Mouse (Mus musculus) heart, adult 2 months (tissue): Measurements from ENCODE around the gene Ptdss2.

ENCODE experiments used
- CTCF ChIP-seq: fragments of 200-600 bp; IDR thresholded peaks from 2 replicates; pipeline ENCODE4 v1.8.1; 2022; ENCODE audit warnings: antibody characterized with exemption, mild to moderate bottlenecking, moderate library complexity
- EP300 ChIP-seq: fragments of 200-500 bp; IDR thresholded peaks from 2 replicates; pipeline ENCODE4 v1.6.1; 2011; ENCODE audit warnings: low read depth, low read length, control low read depth; ENCODE audit not compliant: insufficient read depth
- POLR2A ChIP-seq: fragments of 200-500 bp; IDR thresholded peaks from 2 replicates; pipeline ENCODE4 v1.6.1; 2011; ENCODE audit warnings: mild to moderate bottlenecking, low read depth, low read length, control low read depth; ENCODE audit not compliant: insufficient read depth

DNA sequence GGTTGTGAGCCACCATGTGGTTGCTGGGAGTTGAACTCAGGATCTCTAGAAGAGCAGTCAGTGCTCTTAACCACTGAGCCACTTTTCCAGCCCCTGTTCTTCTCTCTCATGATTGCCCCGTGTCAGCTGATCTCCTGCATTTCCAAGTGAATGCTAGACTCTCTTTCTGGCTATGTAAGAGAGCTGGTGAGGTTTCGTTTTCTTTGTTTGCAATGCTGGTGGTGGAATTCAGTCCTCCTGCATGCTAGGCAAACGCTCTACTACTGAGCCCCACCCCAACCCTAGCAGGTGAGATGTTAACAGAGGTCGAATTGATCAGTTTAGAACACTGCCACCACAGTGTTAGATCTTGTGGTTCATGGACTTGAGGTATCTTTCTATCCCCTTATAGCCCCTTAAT lies 26.5 kb downstream of the Ptdss2 start:
- TF ChIP-seq POLR2A (no peak), CTCF (no peak), EP300 (no peak)
